Mouse (Mus musculus): ENCODE measurements at regions not wholly inside any gene's neighbourhood (a gene's known extent, or its start where the extent isn't known, plus 50 kb on each side); places are given as distances from the start of the nearest gene placed in this dataset.

- no peak for TF ChIP-seq CTCF (IDR thresholded peaks at IDR 0.05; ENCODE audit: insufficient read depth, low read depth, low read length)
- no peak for TF ChIP-seq POLR2A (IDR thresholded peaks at IDR 0.05; ENCODE audit: insufficient read depth, low read depth, low read length)
These were observed 308.6 kb upstream of the Hs6st1 start for GRCm38 (mm10) chr1:35759600-35759999.

Measured in olfactory bulb, adult 2 months (tissue).